Mouse (Mus musculus): ENCODE data around the gene Chpt1. TPM values are rescaled to one million over a fixed set of nuclear protein-coding genes. Genes with fewer than 3 reads are reported as not detected.

The Chpt1 gene
- 1.9 and 2.0 TPM in 2 replicates for polyA plus RNA-seq (2012; rRNA removed)

GRCm38 (mm10) chr10:88503421-88504314 is at the start of gene Chpt1:
Gene Chpt1, minus strand, starts transcription at chr10:88504073.

GRCm38 (mm10) chr10:88459502-88459992 is 44.3 kb downstream of the Chpt1 start, which contains the start of gene Sycp3:
Gene Sycp3, plus strand, starts transcription at chr10:88459569.

Other genes starting within 250 kb of the Chpt1 start
- 8.9 and 12.8 TPM in 2 replicates for gene Dram1, start 125.0 kb downstream of the Chpt1 start, polyA plus RNA-seq (2012; rRNA removed)
- 3.4 and 3.6 TPM in 2 replicates for gene Gnptab, start 124.9 kb downstream of the Chpt1 start, polyA plus RNA-seq (2012; rRNA removed)
- 0.02 TPM in 1 of 2 replicates, not detected in the other for gene Sycp3, start 44.5 kb downstream of the Chpt1 start, polyA plus RNA-seq (2012; rRNA removed)
- gene Mybpc1, start 101.1 kb upstream of the Chpt1 start, polyA plus RNA-seq (2012; rRNA removed) = 0.07 and 0.30 TPM in 2 replicates
- gene Spic, start 180.9 kb upstream of the Chpt1 start, polyA plus RNA-seq (2012; rRNA removed) = 7.4 and 9.1 TPM in 2 replicates
- 43.1 and 43.5 TPM in 2 replicates for gene Arl1, start 226.8 kb upstream of the Chpt1 start, polyA plus RNA-seq (2012; rRNA removed)